Mouse (Mus musculus) granulocyte monocyte progenitor cell, adult 5-6 weeks (primary cell): Measurements from ENCODE around the gene AC131692.1. TPM values are rescaled to one million over a fixed set of nuclear protein-coding genes. Genes with fewer than 3 reads are reported as not detected.

Experiments used
- ATAC-seq: replicated peaks from 2 replicates; pipeline ENCODE4 v1.8.0; 2016; ENCODE audit warnings: mild to moderate bottlenecking, moderate TSS enrichment, inconsistent platforms; ENCODE audit not compliant: poor library complexity, severe bottlenecking
- total RNA-seq, 2 experiments: library from RNA; stranded (forward) in 1 of 2; stranded (reverse) in 1 of 2; fragments of 200-712, 200-1000 nt in 1 of 2; fragments of >200 nt in 1 of 2; fragmentation: Nextera tagmentation in 1 of 2; gene quantifications; 2 replicates each; pipeline ENCODE4 v1.2.3; 2014 to 2017

AC131692.1 gene
- 2.7 TPM in 1 of 2 replicates, not detected in the other for total RNA-seq (2014; fragmentation: Nextera tagmentation)
- 2.2 TPM in 1 of 2 replicates, not detected in the other for total RNA-seq (2017)

- no peak for ATAC-seq
Observed at GRCm38 (mm10) chr19:6094119-6094518, at the start of gene AC131692.1. TSS of gene AC131692.1 (plus strand) at chr19:6094419.

GRCm38 (mm10) chr19:6045366-6046293 lies 48.6 kb upstream of the AC131692.1 start:
- peak; percentile 2; the same call in 1 of the 2 replicates for ATAC-seq

- peak; percentile 78 for ATAC-seq
Observed at GRCm38 (mm10) chr19:6046294-6047153, 47.7 kb upstream of the AC131692.1 start, which contains the start of gene Syvn1. TSS of gene Syvn1 (plus strand) at chr19:6046576.

GRCm38 (mm10) chr19:6047154-6047898 lies 46.9 kb upstream of the AC131692.1 start:
- no peak for ATAC-seq

GRCm38 (mm10) chr19:6047899-6048166 lies 46.4 kb upstream of the AC131692.1 start:
- ATAC-seq = no peak

- no peak for ATAC-seq
Observed at GRCm38 (mm10) chr19:6048681-6049410, 45.4 kb upstream of the AC131692.1 start.

GRCm38 (mm10) chr19:6052516-6052915 lies 41.7 kb upstream of the AC131692.1 start:
- ATAC-seq = no peak

- no peak for ATAC-seq
Observed at GRCm38 (mm10) chr19:6054296-6054695, 39.9 kb upstream of the AC131692.1 start.

GRCm38 (mm10) chr19:6056696-6057095 lies 37.5 kb upstream of the AC131692.1 start:
- no peak for ATAC-seq

- peak; percentile 76 for ATAC-seq
Observed at GRCm38 (mm10) chr19:6057313-6058096, 36.7 kb upstream of the AC131692.1 start, which contains the start of the genes Mrpl49 and Fau. TSS of gene Mrpl49 (minus strand) at chr19:6057785. TSS of gene Fau (plus strand) at chr19:6057844.

GRCm38 (mm10) chr19:6058513-6058912 lies 35.7 kb upstream of the AC131692.1 start:
- ATAC-seq = no peak

- ATAC-seq = no peak
Observed at GRCm38 (mm10) chr19:6058966-6059365, 35.3 kb upstream of the AC131692.1 start.

- peak; percentile 62 for ATAC-seq
Observed at GRCm38 (mm10) chr19:6061021-6061533, 33.1 kb upstream of the AC131692.1 start, which contains the start of gene Znhit2. TSS of gene Znhit2 (plus strand) at chr19:6061192.

GRCm38 (mm10) chr19:6061641-6062302 lies 32.4 kb upstream of the AC131692.1 start:
- peak; percentile 50 for ATAC-seq

- ATAC-seq = no peak
Observed at GRCm38 (mm10) chr19:6062418-6062817, 31.8 kb upstream of the AC131692.1 start.

GRCm38 (mm10) chr19:6063081-6063480 lies 31.1 kb upstream of the AC131692.1 start:
- no peak for ATAC-seq

GRCm38 (mm10) chr19:6066571-6066970 lies 27.6 kb upstream of the AC131692.1 start:
- ATAC-seq = no peak
